Mouse (Mus musculus) erythroblast, embryonic 14.5 days (primary cell): Measurements from ENCODE around the gene Pou2f2. TPM values are rescaled to one million over a fixed set of nuclear protein-coding genes. Genes with fewer than 3 reads are reported as not detected.

Experiments used
- H3K27me3 ChIP-seq: 2 replicates; pipeline ENCODE4 v1.6.1; 2012; ENCODE audit warnings: inconsistent platforms; ENCODE audit not compliant: control insufficient read depth
- H3K36me3 ChIP-seq: 2 replicates; pipeline ENCODE4 v1.6.1; 2012; ENCODE audit warnings: mild to moderate bottlenecking, inconsistent platforms; ENCODE audit not compliant: control insufficient read depth
- H3K4me1 ChIP-seq: 2 replicates; pipeline ENCODE4 v1.6.1; 2012; ENCODE audit warnings: inconsistent platforms; ENCODE audit not compliant: control insufficient read depth
- H3K4me3 ChIP-seq: replicated peaks from 2 replicates; pipeline ENCODE3; 2012; ENCODE audit warnings: moderate library complexity, mild to moderate bottlenecking, inconsistent platforms
- H3K9me3 ChIP-seq: 2 replicates; pipeline ENCODE4 v1.6.1; 2012; ENCODE audit warnings: low read length, inconsistent platforms, mixed read lengths; ENCODE audit not compliant: control insufficient read depth
- GATA1 ChIP-seq: IDR thresholded peaks from 2 replicates; pipeline ENCODE4 v1.6.1; 2012; ENCODE audit warnings: low read length, inconsistent platforms, mixed read lengths
- TAL1 ChIP-seq: IDR thresholded peaks from 3 replicates; pipeline ENCODE4 v1.6.1; 2012; ENCODE audit warnings: low read length, inconsistent platforms, mixed read lengths
- polyA plus RNA-seq: library from polyadenylated mRNA; stranded (reverse); fragments of >175 nt; gene quantifications from 2 replicates; pipeline ENCODE4 v1.2.3, GENCODE M21; 2012

Pou2f2 gene
- polyA plus RNA-seq, 1 experiment = 0.29 TPM

GRCm38 (mm10) chr7:25120061-25120834 is 59.3 kb downstream of the Pou2f2 start:
- Histone ChIP-seq H3K36me3 (no peaks in the 10 kb centered on the region), H3K27me3 (peaks cover 4% of the 10 kb centered on the region; the same call in 1 of the 2 replicates), H3K9me3 (no peaks in the 10 kb centered on the region), H3K4me3 (no peak overlapping the region), H3K4me1 (no peaks in the 10 kb centered on the region)
- TF ChIP-seq GATA1 = no peak
- TF ChIP-seq TAL1 = no peak

DNA sequence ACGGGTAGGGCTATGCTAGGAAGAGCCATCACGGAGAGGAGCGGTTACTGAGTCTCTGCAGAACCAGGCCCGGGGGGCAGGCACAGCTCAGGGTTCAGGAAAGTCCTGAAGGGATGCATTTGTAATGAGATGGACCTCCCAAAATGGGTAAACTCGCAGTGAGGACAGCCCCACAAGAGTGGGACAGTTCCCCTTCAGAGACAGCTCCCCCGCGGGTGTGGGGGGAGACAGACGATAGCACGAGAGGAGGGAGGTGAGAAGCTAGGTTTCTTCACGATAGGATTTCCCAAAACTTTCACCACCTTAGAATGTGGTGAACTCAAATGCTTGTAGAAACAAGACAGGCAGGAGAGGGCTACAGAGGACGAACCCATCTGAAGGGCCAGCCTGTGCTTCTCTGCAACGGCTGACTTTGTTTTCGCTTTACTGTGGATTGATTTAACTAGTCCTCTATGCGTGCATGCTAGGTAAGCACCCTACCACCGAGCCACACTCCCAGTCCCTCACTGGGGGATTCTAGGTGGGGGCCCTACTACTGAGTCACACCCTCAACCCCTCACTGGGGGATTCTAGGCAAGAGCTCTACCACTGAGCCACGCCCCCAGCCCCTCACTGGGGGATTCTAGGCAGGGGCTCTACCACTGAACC is 66.4 kb downstream of the Pou2f2 start:
- no peaks in the 10 kb centered on the region; the same call in 1 of the 2 replicates for H3K4me1 ChIP-seq
- H3K27me3 ChIP-seq = peaks cover 5% of the 10 kb centered on the region; the same call in 1 of the 2 replicates
- H3K36me3 ChIP-seq = no peaks in the 10 kb centered on the region
- TF ChIP-seq TAL1 (no peak), GATA1 (no peak)
- H3K9me3 ChIP-seq = no peaks in the 10 kb centered on the region
- H3K4me3 ChIP-seq = no peak overlapping the region

- Histone ChIP-seq H3K4me3 (no peak overlapping the region), H3K27me3 (peaks cover 5% of the 10 kb centered on the region; the same call in 1 of the 2 replicates), H3K36me3 (no peaks in the 10 kb centered on the region), H3K4me1 (no peaks in the 10 kb centered on the region; the same call in 1 of the 2 replicates), H3K9me3 (no peaks in the 10 kb centered on the region)
- TF ChIP-seq GATA1 = no peak
- TF ChIP-seq TAL1 = no peak
Measured at GRCm38 (mm10) chr7:25112178-25112955, 67.2 kb downstream of the Pou2f2 start.

- TF ChIP-seq TAL1 = no peak
- TF ChIP-seq GATA1 = no peak
- H3K9me3 ChIP-seq = no peaks in the 10 kb centered on the region
- H3K36me3 ChIP-seq = no peaks in the 10 kb centered on the region
Measured at GRCm38 (mm10) chr7:25110336-25110735, 69.2 kb downstream of the Pou2f2 start.

GRCm38 (mm10) chr7:25109355-25109754 is 70.2 kb downstream of the Pou2f2 start:
- no peaks in the 10 kb centered on the region for H3K36me3 ChIP-seq
- H3K9me3 ChIP-seq = no peaks in the 10 kb centered on the region
- no peaks in the 10 kb centered on the region for H3K27me3 ChIP-seq
- no peaks in the 10 kb centered on the region; the same call in 1 of the 2 replicates for H3K4me1 ChIP-seq
- H3K4me3 ChIP-seq = no peak overlapping the region
- TF ChIP-seq GATA1 (no peak), TAL1 (no peak)

More at GRCm38 (mm10) chr7:25110336-25110735, 69.2 kb downstream of the Pou2f2 start:
- Histone ChIP-seq H3K4me3 (no peak overlapping the region), H3K27me3 (peaks cover 2% of the 10 kb centered on the region; the same call in 1 of the 2 replicates), H3K4me1 (no peaks in the 10 kb centered on the region; the same call in 1 of the 2 replicates)

- TF ChIP-seq GATA1 = no peak
- no peak for TF ChIP-seq TAL1
- Histone ChIP-seq H3K4me3 (no peak overlapping the region), H3K36me3 (no peaks in the 10 kb centered on the region), H3K9me3 (no peaks in the 10 kb centered on the region), H3K4me1 (no peaks in the 10 kb centered on the region; the same call in 1 of the 2 replicates), H3K27me3 (no peaks in the 10 kb centered on the region)
Measured at GRCm38 (mm10) chr7:25106790-25107502, 72.6 kb downstream of the Pou2f2 start.

- H3K4me3 ChIP-seq = no peak overlapping the region
- H3K9me3 ChIP-seq = no peaks in the 10 kb centered on the region
- H3K36me3 ChIP-seq = no peaks in the 10 kb centered on the region
- no peaks in the 10 kb centered on the region; the same call in 1 of the 2 replicates for H3K4me1 ChIP-seq
- TF ChIP-seq TAL1 (no peak), GATA1 (no peak)
- H3K27me3 ChIP-seq = no peaks in the 10 kb centered on the region
Measured at GRCm38 (mm10) chr7:25105411-25106160, 73.9 kb downstream of the Pou2f2 start.

DNA sequence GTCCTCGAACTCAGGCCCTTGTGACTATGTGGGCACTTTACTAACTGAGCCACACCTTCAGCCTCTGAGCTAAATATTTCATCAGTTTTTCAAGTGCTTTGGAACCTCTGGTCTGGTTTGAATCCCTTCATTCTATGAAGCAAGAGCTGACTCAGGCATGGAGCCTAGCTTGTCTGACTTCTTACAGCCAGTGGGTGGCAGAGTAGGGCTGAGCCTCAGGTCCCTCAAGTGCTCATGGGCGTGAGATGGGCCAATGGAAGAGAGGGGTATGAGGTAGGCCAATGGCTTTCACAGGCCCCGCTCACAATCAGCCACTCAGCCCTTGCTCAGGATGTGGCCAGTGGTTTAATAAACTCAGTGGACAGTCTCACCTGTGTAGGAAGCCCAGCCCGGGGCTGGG is 79.9 kb downstream of the Pou2f2 start:
- Histone ChIP-seq H3K4me1 (no peaks in the 10 kb centered on the region), H3K27me3 (peaks cover 6% of the 10 kb centered on the region), H3K36me3 (no peaks in the 10 kb centered on the region), H3K9me3 (no peaks in the 10 kb centered on the region), H3K4me3 (no peak overlapping the region)
- TF ChIP-seq GATA1 (no peak), TAL1 (no peak)
